Mouse (Mus musculus) spleen, postnatal 4 days (tissue): ENCODE data around the gene 2310030G06Rik.

Experiments
- DNase-seq, 2 experiments: peaks; one replicate each; pipeline ENCODE4 v3.0.0; 2022; ENCODE audit warnings: low spot score in 2 of 2

Gene 2310030G06Rik

DNA sequence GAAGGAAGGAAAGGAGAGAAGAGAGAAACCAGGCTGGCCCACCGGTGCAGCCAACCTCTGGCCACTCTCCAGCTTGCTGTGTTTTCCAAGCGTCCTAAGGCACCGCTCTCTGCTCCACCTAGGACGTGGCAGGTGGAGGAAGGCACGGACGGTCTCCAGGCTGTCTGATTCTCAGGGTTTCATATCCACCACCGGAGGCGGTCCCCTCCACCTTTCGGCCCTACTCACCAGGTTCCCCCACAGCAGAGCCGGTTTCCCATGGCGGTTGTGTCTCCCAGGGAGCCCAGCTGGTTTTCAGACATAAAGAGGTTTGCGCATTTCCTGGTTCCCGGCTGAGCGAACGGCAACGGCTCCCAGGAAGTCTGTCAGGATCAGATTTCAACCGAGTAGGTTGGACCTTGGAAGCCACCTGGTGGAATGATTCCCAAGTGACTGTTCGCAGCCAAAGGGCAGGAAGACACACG lies at the start of gene 2310030G06Rik:
Gene 2310030G06Rik (minus strand): TSS at position 323 of the 464 bp plus-strand sequence.
- DNase-seq: no peak

DNA sequence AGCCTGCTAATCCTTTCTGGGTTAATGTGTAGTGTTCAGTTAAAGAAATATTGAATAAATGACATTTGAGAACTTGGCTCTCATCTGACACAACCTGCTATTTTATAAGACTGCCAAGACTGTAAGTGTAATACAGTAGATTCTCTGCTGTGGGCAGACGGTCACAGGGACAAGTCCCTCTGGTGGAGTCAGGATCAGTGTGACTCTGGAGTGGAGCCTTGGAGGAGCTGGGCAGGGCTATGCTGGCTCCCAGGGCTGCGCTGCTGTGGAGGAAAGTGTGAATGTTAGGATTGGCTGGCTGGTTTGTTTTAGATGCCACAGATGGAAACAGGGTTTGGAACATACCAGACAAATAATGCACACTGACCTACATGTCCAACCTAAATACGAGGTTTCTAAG lies 48.9 kb upstream of the 2310030G06Rik start:
- no peak for DNase-seq

DNA sequence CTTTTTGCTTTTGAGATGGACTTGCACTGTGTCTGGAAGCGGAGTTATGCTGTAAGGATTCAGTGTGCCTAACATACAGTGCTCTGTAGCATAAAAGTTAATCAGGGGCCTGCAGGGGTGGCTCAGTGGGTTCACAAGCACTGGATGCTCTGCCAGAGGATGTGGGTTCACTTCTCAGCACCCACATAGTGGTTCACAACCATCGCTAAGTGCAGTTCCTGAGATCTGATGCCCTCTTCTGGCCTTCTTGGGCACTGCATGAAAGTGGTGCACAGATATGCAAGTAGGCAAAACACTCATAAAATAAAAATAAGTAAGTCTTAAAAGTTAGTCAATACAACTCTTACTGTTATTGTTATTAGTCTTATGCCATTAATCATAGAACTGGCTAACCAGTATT lies 35.8 kb upstream of the 2310030G06Rik start:
- peak; percentile 52 to 79 for DNase-seq

DNA sequence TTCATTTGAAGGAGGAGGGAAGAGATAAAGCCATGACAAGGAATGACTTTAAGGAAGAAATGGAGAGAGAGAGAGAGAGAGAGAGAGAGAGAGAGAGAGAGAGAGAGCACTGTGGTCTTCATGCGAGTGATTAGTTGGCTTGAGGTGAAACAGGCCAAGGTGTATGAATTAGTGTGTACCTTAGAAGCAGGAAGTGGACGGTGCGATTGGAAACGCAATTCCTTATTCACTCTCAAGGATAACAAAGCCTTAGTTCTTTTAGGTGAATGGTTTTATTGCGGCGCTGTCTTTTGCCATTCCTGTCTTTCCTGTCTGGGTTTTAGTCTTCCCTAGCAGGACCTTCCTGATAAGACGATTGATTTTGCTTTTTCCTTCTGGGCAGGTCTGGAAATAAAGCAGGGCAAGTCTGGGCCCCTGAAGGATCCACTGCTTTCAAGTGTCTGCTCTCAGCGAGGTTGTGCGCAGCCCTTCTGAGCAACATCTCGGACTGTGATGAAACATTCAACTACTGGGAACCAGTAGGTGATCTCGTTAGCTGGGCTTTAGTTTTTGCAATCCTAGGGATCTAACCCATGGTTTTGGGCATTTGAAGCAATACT lies 29.9 kb upstream of the 2310030G06Rik start:
- DNase-seq: no peak

DNA sequence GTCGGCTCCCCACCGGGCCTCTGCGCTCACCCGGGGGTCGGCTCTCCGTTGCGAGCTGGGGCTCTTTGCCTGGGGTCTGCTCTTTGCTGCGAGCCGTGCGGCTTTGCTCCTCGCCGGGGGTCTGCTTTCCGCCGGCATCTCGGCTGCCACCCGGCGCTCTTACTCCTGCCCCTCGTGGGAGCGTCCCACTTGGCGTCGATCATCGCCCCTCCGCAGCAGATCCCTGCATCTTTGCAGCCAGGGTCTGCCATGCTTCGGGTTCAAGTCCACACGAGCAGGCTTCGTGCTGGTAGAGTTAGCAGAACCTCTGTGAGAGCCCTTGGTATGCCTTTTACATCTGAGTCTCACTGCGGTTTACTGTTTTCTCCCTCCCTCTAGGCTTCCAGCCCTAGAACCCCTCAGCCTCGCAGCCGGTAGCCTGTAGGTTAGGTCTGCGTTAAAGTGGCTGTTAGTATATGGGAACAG lies 29.4 kb upstream of the 2310030G06Rik start:
- DNase-seq: no peak

DNA sequence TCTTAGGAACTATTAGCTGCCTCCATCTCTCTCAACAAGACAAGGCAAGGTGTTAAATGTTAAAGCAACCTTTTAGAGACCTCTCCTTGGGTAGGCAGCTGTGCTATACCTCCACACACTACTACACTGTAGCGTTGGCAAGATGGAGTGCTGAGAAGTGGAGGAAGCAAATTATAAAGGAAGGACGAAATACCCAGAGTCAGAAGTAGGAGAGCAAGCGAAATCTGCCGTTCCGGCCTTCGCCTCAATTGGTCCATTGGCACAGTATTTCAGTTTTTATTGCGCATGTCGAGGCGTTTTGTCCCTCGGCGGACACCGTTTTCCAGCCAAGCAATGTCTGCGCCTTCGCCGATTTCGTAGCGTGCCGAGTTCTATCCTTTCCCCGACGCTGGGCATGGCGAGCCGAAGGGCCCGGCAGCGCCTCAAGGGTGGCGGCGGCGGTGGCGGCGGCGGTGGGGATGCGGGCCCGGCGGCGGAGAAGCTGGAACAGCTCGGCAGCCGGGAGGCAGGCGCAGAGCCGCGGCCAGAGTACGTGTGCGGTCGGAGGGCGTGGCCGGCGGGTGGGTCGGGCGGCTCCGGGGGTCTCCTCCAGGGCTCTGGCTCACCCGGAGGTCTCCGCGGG lies 28.8 kb upstream of the 2310030G06Rik start, which contains the start of the genes Alg9 and 1110032A03Rik:
Gene Alg9 (plus strand): TSS at position 29 of the 622 bp plus-strand sequence.
Gene 1110032A03Rik (minus strand): TSS at position 530 of the 622 bp plus-strand sequence.
- DNase-seq: peak; percentile 90 to 96

DNA sequence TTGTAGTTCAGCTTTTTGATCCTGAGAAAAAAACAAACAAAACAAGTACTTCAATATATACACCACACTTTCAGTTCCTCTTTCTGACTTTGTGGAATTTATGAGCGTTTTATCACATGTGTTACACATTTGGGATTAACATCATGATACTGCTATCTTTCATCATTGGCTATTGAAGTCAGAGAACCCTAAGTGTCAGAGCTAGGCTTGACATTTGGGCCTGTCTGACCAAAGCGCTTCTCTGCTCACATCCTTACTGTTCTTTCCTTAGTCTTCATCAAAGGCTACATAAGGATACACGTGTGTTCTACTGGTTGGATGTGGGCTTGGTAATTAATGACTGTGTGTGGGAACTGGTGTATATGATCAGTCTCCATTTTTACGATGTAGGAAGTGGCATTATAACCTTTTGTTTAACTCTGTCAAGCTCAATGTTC lies 27.7 kb upstream of the 2310030G06Rik start:
- DNase-seq: no peak

DNA sequence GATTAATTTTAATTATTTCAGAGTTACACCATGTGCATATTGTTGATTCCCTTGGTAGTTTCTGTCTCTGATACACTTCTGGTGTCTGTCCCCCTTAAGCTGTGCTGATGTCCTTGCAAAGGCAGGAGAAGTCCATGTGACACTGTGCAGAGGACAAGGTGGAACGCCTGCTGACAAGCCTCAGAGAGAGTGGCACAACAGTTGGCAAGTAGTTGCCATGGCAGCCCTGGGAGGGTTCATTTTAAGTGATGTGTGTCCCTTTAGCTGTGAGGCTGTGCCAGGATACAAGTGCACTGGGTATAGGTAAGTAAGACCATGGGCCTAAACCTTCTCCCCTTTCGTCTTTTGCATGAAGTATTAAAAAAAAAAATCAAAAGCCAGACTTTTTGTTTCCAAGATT lies 23.7 kb upstream of the 2310030G06Rik start:
- no peak for DNase-seq

DNA sequence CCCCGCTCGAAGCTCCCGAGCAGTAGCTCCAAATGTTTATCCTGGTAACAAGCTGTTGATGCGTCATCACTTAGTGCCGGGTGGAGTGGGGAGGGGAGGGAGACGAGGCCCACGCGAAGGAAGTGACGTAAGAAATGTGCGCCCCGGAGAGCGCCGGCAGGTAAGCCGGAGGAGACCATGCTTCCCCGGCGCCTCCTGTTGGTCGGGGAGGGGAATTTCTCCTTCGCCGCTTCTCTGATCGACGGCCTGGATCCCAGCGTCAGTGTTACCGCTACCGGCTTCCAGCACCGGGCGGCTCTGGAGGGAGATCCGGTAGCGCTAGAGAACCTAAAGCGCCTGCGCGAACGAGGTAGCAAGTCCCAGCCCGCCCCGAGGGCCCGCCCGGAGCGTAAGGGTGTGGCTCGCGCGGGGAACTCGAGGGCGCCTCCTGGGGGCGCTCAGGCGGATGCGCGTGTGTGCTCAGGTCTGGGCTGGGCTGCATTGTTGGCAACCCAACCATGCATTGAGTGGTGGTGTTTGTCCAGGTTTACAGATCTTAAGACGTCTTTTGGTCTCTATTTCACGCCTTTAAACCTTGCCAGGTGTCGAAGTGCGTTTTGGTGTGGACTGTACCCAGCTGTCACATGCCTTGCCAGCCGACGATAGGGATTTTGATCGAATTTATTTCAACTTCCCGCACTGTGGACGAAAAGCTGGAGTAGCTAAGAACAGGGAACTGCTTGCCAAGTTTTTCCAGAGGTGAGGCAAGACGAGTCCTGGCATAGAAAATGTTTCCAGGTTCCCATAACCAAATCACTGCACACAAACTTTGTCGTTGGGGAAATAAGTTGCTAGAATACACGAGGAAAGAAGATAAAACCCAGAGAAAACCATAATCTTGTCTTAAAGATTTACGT lies 22.0 kb upstream of the 2310030G06Rik start, which contains the start of gene Fdxacb1:
Gene Fdxacb1 (plus strand): TSS at position 130 of the 896 bp plus-strand sequence.
- DNase-seq: peak; percentile 95 to 98

DNA sequence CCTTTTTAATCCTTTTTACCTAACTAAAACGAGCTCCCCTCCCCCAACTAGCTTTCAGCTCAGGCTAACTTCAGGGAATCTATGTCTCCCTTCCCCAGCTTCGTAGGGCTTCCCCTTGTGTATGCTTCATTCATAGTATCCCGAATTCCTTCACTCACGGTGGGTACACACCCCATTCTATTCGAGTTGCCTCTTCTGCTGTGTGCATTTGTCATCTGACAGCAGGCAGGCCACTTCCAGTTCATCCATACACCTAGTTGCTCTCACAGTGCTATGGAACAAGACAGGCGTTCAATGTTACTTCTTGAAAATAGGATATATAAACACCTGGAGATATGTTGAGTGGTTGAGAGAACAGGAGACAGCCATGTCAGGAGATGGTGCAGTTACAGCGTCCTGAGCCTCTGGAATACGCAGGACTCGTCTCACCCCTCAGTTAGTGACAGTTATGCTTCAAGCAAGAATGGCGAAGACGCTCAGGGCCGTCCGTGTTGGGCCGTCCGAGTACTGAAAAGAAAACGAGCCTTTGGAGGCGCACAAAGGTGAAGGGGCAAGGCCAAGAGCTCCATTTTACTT lies 21.3 kb upstream of the 2310030G06Rik start:
- DNase-seq: no peak

DNA sequence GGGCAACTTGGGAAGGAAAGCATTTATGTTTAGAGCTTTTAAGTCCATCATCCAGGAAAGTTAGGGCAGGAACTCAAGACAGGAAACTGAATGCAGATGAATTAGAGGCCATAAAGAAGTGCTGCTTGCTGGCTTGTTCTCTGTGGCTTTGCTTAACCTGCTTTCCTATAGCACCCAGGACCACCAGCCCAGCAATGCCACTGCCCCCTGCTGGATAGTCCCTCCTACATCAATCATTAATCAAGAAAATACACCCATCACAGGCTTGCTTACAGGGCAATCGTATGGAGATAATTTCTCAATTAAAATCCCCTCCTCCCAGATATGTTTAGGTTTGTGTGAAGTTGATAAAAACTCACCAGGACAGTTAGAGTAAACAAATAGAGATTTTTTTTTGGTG lies 17.0 kb upstream of the 2310030G06Rik start:
- DNase-seq: no peak

DNA sequence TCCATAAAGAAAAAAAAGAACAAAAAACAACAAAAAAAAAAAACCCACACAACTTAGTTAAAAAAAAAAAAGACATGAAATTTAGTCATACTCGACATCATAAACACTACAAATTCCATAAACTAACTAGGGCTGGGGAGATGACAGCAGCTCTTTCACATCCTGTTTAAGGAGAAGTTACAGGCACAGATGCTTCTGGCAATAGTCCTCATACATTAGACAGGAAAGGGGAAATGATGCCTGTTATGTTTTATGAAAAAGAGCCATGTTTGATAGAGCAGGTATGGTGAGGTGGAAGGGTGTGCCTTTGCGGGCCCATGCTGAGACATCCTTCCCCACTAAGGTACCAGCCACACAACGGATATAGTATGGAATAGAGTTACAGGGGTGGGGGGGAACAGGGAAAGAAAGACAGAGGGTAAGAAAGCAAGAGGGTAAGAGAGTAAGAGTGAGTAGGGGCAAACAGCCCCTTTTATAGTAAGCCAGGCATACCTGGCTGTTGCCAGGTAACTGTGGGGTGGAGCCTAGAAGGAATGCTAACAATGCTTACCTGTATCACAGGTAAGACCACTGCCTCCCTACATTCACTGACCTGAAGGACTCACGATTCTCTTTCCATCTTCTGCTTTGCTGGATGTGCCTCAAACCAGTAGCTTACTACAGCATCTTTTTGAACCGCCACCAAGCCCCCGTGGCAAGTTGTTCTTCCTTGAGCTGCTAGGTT lies 15.3 kb upstream of the 2310030G06Rik start:
- no peak for DNase-seq

DNA sequence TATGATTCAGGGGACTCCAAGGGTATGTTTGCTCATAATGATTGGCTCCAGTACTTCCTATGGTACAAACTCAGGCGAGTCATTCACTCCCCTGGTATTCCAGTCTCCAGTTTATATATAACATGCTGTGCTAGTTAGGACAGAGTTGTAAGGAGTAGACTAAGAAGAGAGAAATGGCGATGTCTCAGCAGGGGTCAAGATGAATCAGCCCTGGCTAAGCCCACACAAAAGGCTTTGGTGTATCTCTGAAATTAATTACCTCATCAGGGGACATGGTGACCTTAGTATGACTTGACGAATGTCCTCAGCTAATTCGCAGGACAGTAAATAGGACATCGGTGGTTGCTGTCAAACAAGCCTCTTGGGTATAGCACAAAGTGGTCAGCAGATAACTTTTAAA lies 10.4 kb upstream of the 2310030G06Rik start:
- no peak for DNase-seq

DNA sequence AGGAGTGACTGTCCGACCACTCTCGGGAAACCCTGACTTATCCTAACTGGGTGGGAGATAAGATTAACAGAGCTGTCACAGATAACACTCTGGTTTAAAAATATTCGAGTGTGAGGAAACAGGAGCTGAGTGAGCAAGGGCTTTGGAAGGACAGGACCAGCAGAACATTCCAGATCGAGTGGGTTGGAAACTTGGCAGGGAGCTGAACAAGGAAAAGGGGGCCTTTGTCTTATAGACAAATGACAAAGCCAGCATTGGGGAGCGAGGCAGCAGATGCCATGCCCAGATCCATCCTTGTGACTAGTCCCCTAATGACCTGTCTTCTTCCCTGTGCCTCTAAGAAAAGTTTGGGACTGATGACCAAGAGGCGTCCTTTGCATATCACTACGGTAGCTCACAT lies 7.6 kb upstream of the 2310030G06Rik start:
- no peak for DNase-seq

DNA sequence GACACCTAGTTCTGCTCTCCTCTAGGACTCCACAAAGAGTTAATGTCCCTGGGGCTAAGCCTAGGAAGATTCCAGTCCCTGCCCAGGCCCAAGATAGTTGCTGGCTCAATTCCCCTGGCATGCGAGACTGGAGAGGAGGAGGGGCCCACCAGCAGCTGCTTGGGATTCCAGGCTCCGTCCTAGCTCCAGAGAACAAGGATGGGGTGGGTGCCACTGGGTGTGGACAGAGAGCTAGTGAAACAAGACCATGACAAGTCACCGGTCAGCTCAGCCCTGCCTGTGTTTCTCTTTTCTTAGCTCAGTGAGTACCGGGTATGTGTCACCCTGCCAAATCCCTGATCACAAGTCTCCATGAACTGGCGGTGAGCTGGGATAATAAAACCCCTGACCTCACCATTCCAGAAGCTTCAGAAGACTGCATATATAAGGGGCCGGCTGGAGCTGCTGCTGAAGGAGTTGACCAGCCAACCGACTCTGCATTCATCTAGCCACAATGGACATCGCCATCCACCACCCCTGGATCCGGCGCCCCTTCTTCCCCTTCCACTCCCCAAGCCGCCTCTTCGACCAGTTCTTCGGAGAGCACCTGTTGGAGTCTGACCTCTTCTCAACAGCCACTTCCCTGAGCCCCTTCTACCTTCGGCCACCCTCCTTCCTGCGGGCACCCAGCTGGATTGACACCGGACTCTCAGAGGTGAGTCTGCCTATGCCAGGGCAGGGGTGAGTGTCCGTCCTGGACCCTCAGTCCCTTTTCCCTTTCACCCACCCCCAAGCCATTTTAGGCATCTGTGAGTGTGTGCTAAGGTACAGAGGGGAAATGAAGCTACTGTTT lies 6.7 kb upstream of the 2310030G06Rik start:
- no peak for DNase-seq

DNA sequence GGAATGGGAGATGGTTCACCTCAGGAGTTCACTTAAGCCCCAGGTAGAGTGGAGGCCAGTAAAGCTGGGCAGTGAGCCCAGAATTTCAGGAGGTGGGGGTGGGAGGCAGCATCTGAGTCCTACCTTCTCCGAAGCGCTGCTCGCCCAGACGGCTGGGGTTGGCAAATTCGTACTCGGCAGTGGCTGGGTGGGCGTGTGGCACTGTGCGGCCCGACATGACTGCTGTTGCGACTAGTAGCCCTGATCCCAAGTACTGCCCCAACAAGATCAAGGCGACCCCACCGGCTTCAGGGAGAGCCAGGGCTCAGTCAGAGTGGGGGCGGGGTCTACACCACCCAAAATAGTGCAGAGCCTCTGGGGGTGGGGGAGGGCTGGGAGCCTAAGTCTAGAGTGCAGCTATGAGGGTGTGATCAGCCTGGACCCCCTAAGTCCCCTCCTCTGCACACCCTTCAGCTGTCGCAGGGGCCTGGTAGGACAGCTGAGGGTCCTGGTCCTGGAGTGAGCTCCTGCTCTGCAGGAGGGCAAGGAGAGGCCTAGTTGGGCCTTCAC lies 5.8 kb upstream of the 2310030G06Rik start, which contains the start of gene Hspb2:
Gene Hspb2 (minus strand): TSS at position 301 of the 549 bp plus-strand sequence.
- DNase-seq: no peak

DNA sequence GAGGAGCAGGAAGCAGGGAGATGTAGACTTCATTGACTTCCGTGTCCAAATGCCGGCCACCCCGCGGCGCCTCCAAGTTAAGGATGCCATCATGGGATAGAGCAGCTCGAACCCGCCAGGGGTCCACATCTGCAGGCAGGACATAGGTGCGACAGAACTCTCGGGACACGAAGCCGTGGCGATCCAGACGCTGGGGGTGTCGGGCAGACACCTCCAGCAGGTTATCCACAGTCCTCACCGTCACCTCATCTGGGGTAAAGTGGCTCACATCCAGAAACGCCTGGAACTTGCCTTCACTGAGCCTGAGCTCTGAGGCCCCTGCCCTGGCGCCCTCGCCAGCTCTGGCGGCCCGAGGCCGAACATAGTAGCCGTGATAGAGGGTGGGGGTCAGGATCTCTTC lies 5.0 kb upstream of the 2310030G06Rik start, which contains the start of gene Cryab:
Gene Cryab (plus strand): TSS at position 3 of the 400 bp plus-strand sequence.
- no peak for DNase-seq

DNA sequence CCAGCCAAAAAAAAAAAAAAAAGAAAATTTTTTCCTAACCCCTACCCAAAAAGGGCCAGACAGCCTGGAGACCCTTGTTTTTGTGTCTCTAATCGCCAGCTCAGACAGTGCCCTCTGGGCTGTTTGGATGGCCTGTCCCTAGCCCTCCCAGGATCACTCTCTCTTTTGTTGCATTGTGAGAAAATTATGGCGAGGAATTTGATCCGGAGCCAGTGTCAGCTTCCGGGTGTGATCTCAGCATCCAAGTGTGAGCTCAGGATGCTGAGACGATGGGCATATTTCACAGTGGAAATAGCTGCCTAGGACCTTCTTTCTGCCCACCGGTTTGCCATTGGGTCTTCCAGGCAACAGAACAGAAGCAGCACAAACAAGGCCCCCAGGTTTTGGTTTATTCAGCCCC lies 4.4 kb upstream of the 2310030G06Rik start:
- no peak for DNase-seq

DNA sequence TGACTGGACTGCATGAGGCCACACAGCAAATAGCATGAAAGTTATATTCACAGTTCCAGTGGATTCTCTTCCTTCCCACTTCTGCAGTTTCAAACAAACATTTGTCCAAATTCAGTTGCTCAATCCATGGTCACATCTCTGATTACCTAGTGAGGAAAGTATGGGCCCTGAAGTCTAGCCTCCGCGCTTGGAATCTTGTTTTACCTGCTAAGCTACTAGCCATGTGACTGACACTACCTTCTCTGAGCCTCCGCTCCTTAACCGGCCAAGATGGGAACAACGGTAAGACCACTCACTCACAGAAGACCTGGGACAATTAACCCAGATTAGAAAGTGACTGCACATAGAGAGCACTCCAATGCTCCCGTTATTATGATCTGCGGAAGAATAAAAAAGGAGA lies 530 bp downstream of the 2310030G06Rik start:
- no peak for DNase-seq

DNA sequence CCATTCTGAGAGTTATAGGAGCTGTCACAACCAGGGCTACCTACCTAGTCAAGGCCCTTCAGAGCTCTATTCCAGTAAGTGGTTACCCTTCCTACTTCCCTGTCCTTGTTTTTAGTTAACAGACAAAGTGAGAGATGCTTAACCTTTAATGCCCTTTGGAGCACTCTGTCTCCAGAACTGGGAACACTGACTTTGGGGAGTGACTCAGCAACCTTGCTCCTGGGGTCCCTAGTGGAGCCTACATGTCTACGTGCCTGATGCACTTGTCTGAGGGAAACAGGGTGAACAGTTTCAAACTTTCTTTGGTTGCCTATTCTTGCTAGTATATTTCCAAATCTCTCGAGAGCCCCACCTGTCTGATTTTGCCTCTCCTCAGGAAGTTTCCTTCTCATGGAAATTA lies 3.6 kb downstream of the 2310030G06Rik start:
- no peak for DNase-seq
